Mouse (Mus musculus): Measurements from ENCODE around the gene Gipc3.

DNA sequence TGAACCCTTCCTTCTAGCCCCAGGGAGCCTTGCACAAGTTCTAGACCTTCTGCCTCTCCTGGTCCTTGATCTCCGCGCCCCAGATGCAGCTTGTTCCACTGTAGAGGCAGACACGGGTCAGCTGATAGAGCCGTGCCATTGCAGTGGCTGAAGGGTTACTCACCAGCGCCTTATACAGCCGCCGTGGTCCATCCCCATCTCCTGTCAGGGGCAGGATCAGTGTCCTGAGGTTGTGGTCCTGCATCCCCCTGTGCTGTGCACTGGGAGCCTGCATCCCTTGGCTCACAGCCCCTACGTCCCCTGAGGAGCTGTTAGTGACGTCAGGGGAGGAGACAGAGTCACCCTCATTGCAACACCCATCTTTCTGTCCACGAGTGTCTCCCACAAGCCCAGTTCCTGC, 39.8 kb downstream of the Gipc3 start:
- no peak for TF ChIP-seq MYOG (IDR thresholded peaks at IDR 0.05; ENCODE audit: control insufficient read depth, extremely low read depth, insufficient read length)
- no peak for TF ChIP-seq CTCF (IDR thresholded peaks at IDR 0.05; ENCODE audit: control insufficient read depth, insufficient read depth, insufficient read length)
- TF ChIP-seq USF1 (IDR thresholded peaks at IDR 0.05; ENCODE audit: low read depth), result no peak
- no peak for TF ChIP-seq MYOD1 (IDR thresholded peaks at IDR 0.05; ENCODE audit: control insufficient read depth, insufficient read length, low read depth)

Data from C2C12 (cell line).